Mouse (Mus musculus): Measurements from ENCODE around the gene Nsf. TPM values are rescaled to one million over a fixed set of nuclear protein-coding genes. Genes with fewer than 3 reads are reported as not detected.

Gene Nsf
- polyA plus RNA-seq, 1 experiment: 13.2 TPM

DNA sequence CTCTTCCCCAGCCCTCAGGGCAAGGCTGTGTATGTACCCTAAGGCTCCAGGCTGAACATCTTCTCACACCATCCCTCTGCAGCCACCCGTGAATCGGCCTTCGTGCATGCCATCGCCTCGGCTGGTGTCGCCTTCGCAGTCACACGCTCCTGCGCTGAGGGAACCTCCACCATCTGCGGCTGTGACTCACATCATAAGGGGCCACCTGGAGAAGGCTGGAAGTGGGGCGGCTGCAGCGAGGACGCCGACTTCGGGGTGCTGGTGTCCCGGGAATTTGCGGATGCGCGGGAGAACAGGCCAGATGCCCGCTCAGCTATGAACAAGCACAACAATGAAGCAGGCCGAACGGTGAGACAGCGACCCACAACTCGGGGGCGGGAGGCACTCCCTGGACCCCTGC, 142.6 kb downstream of the Nsf start:
- Histone ChIP-seq H3K4me3 (replicated peaks; ENCODE audit: control insufficient read depth, low read depth, low read length) (no peak overlapping the region), H3K27ac (ENCODE audit: control insufficient read depth, insufficient read depth, low read depth, low read length, poor library complexity) (no peak overlapping the region), H3K4me1 (ENCODE audit: control insufficient read depth, insufficient read depth, low read length) (no peaks in the 10 kb centered on the region)
- 71% methylated on average over 25 of the region's 25 CpGs for WGBS
- no peak for TF ChIP-seq CTCF (IDR thresholded peaks at IDR 0.05; ENCODE audit: control insufficient read depth, insufficient read depth, low read length)

DNA sequence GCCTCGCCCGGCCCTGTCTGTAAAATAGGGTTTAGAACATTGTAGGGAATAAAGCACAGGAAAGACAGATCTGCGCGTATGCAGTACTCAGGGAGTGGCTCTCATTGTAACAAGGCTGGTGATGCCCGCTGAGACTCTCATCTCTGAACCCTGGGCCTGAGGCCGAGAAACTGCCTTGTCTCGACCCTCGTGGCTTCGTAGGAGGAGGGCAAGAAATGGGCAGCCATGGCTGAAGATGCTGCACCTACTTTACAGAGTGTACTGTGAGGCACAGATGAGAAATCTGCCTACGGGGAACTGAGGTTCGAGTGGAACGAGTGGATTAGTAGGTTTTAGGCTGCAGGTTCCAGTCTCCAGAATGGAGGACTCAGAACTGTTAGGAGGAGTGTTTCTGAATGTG, 143.2 kb downstream of the Nsf start:
- no peak overlapping the region for H3K4me3 ChIP-seq (replicated peaks; ENCODE audit: control insufficient read depth, low read depth, low read length)
- H3K27ac ChIP-seq (ENCODE audit: control insufficient read depth, insufficient read depth, low read depth, low read length, poor library complexity): no peak overlapping the region
- TF ChIP-seq POLR2A (IDR thresholded peaks at IDR 0.05; ENCODE audit: borderline replicate concordance, control insufficient read depth, low read depth, low read length) (no peak), CTCF (IDR thresholded peaks at IDR 0.05; ENCODE audit: control insufficient read depth, insufficient read depth, low read length) (no peak)
- 22% methylated on average over 12 of the region's 12 CpGs for WGBS
- no peaks in the 10 kb centered on the region for H3K4me1 ChIP-seq (ENCODE audit: control insufficient read depth, insufficient read depth, low read length)

DNA sequence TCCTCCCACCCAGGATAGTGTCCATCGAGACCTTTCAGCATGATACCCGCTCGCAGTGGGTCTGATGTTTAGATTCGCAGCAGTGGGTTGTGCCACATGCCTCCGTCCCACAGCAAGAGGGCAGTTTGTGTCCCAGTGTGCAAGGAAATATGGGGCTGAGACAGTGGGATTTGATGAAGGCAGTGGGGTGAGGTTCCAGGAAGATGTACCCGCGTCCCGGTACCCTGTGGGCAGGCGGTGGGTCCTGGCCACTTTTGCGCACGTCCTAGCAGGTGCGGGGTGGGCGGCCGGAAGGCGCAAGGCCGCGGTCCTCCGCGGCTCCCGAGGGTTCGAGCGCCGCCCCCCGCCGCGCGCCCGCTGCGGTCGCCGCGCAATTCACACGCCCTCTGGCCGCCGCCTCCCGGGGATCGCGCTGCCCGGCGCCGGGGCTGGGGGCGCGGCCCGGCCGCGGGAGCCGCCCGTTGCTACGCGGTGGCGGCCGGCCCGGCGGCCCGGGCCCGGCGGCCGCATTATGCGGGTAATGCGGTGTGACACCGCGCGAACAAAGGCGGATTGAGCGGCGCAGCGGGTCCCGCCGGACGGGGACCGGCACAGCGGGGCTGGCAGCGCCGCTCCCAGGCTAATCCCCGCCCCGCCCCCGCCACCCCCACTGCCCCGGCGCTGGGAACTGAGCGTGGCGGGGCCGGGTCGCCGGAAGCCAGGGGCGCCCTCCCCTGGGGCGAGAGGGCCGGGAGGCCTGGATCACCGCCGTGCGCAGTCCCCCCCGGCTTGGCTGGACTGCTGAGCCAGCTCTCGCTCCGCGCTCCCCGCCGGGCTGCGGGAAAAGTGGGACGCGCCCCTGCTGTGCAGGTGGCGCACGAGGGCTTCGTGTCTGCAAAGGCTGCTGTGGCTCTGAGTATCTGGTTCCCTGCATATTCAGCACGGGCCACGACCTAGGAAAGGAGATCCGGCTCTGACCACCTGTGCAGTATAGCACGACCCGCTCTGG, 144.0 kb downstream of the Nsf start:
- H3K4me3 ChIP-seq (replicated peaks; ENCODE audit: control insufficient read depth, low read depth, low read length): no peak overlapping the region
- TF ChIP-seq POLR2A (IDR thresholded peaks at IDR 0.05; ENCODE audit: borderline replicate concordance, control insufficient read depth, low read depth, low read length) (no peak), CTCF (IDR thresholded peaks at IDR 0.05; ENCODE audit: control insufficient read depth, insufficient read depth, low read length) (no peak)
- H3K27ac ChIP-seq (ENCODE audit: control insufficient read depth, insufficient read depth, low read depth, low read length, poor library complexity): no peak overlapping the region
- H3K4me1 ChIP-seq (ENCODE audit: control insufficient read depth, insufficient read depth, low read length): no peaks in the 10 kb centered on the region
- under 1% methylated on average over 95 of the region's 107 CpGs for WGBS

DNA sequence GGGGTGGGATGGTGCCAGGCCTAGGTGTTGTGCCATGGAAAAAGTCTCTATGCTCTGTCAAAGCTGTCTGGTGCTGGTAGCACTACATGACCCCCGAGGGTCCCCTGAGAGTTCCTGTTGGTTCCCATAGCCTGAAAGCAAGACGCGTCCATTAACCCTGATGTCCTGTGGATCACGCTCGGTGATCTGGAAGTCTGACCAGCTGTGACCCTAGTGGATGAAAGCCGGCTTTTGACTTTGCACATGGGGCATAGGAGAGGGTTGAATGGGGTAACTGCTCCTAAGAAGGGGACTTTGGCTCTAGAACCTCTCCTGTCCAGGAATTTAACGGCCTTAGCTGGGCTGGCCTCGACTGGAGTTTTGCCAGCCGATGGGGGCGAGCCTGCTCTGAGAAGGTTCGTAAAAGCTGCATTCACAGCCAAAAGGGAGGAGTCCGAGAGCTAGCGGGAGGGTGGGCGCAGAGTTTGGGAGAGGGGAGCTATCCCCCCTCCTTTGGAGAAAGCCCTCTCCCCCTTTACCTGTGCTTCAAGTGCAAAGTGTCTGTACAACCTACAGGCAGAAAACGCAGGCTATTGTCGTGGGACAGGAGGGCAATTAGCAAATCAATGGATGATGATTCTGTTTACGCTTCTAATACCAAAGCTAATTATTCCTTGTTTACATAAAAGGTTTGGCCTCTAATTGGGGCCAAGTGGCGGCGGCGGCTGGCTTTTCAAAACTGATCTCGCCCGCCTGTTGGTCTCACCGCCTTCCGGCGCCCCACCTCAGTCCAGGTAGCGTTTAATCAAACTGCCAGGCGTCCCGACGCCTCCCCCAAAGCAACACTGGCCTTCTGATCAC, 144.9 kb downstream of the Nsf start:
- 10% methylated on average over 29 of the region's 29 CpGs for WGBS
- Histone ChIP-seq H3K4me3 (replicated peaks; ENCODE audit: control insufficient read depth, low read depth, low read length) (no peak overlapping the region), H3K4me1 (ENCODE audit: control insufficient read depth, insufficient read depth, low read length) (no peaks in the 10 kb centered on the region), H3K27ac (ENCODE audit: control insufficient read depth, insufficient read depth, low read depth, low read length, poor library complexity) (no peak overlapping the region)
- TF ChIP-seq POLR2A (IDR thresholded peaks at IDR 0.05; ENCODE audit: borderline replicate concordance, control insufficient read depth, low read depth, low read length): no peak
- no peak for TF ChIP-seq CTCF (IDR thresholded peaks at IDR 0.05; ENCODE audit: control insufficient read depth, insufficient read depth, low read length)

DNA sequence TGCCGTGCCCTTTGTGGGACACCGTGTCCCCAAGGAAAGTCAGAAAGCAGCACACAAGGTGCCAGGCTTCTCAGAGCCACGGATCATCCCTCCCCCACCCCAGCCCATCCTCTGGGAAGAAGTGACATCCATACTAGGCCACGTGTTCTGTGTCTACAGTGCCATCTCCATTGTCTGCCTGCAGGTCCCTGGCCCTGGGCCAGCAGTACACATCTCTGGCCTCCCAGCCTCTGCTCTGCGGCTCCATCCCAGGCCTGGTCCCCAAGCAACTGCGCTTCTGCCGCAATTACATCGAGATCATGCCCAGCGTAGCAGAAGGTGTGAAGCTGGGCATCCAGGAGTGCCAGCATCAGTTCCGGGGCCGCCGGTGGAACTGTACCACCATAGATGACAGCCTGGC, 145.9 kb downstream of the Nsf start:
- Histone ChIP-seq H3K27ac (ENCODE audit: control insufficient read depth, insufficient read depth, low read depth, low read length, poor library complexity) (no peak overlapping the region), H3K4me3 (replicated peaks; ENCODE audit: control insufficient read depth, low read depth, low read length) (no peak overlapping the region), H3K4me1 (ENCODE audit: control insufficient read depth, insufficient read depth, low read length) (no peaks in the 10 kb centered on the region)
- TF ChIP-seq POLR2A (IDR thresholded peaks at IDR 0.05; ENCODE audit: borderline replicate concordance, control insufficient read depth, low read depth, low read length) (no peak), CTCF (IDR thresholded peaks at IDR 0.05; ENCODE audit: control insufficient read depth, insufficient read depth, low read length) (no peak)
- 40% methylated on average over 12 of the region's 12 CpGs for WGBS

DNA sequence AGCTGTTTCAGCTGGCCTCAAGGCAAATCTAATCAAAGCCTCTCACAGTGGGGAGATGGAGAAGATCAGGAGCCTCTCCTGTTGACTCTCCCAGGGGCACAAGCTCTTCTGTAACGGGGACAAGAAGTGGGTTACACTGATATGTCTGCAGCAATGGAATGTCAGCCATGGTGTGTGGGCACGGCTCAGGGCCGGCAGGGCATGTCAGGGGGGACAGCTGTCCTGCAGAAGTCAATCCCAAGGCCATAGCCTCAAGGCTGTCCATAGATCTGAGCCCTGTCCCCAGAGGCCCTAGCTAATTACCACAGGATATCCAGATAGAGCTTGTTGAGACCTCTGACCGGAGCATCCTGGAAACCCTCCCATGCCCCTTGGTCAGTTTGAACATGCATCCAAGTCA, 149.1 kb downstream of the Nsf start:
- Histone ChIP-seq H3K4me3 (replicated peaks; ENCODE audit: control insufficient read depth, low read depth, low read length) (no peak overlapping the region), H3K27ac (ENCODE audit: control insufficient read depth, insufficient read depth, low read depth, low read length, poor library complexity) (no peak overlapping the region), H3K4me1 (ENCODE audit: control insufficient read depth, insufficient read depth, low read length) (no peaks in the 10 kb centered on the region)
- WGBS: 79% methylated on average over 4 of the region's 4 CpGs
- TF ChIP-seq CTCF (IDR thresholded peaks at IDR 0.05; ENCODE audit: control insufficient read depth, insufficient read depth, low read length) (no peak), POLR2A (IDR thresholded peaks at IDR 0.05; ENCODE audit: borderline replicate concordance, control insufficient read depth, low read depth, low read length) (no peak)

DNA sequence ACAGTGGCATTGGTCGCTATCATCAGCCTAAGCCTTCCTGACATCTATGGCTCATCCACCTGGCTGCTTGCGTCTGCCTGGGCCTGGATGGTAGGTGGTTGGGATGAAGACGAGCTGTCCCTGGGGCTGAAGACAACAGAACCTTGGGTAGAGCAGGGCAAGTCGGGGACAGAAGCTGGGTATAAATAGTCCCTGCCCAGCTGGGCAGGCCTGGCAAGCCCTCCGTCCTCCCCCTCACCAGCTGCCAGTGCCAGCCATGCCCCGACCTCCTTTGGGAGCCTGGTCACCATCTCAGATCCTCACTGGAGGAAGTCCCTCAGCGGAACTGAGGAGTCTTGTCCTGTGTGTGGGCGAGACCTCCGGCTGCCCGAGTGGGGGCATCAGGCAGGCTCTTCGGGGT, 149.7 kb downstream of the Nsf start:
- H3K27ac ChIP-seq (ENCODE audit: control insufficient read depth, insufficient read depth, low read depth, low read length, poor library complexity): no peak overlapping the region
- 80% methylated on average over 11 of the region's 11 CpGs for WGBS
- no peaks in the 10 kb centered on the region for H3K4me1 ChIP-seq (ENCODE audit: control insufficient read depth, insufficient read depth, low read length)
- no peak overlapping the region for H3K4me3 ChIP-seq (replicated peaks; ENCODE audit: control insufficient read depth, low read depth, low read length)
- TF ChIP-seq POLR2A (IDR thresholded peaks at IDR 0.05; ENCODE audit: borderline replicate concordance, control insufficient read depth, low read depth, low read length): no peak
- no peak for TF ChIP-seq CTCF (IDR thresholded peaks at IDR 0.05; ENCODE audit: control insufficient read depth, insufficient read depth, low read length)

DNA sequence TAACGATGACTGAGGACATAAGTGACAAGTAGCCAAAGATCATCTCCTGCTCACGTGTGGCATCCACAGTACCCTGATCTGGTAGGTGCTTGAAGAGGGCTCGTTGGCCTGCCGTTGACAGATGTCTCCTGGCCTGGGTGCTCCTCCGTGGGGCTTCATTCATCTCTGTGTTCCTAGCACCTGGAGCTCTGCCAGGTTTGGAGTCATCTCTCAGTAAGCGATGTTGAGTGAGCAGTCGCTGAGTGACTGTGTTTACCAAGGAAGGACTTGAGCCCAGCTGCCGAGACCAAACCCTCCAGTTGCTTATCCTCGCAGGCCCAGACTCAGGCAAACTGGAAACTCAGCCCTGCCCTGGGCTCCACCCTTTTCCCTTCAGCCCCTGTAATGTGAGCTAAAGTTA, 152.7 kb downstream of the Nsf start:
- Histone ChIP-seq H3K4me1 (ENCODE audit: control insufficient read depth, insufficient read depth, low read length) (no peaks in the 10 kb centered on the region), H3K4me3 (replicated peaks; ENCODE audit: control insufficient read depth, low read depth, low read length) (no peak overlapping the region), H3K27ac (ENCODE audit: control insufficient read depth, insufficient read depth, low read depth, low read length, poor library complexity) (no peak overlapping the region)
- no peak for TF ChIP-seq POLR2A (IDR thresholded peaks at IDR 0.05; ENCODE audit: borderline replicate concordance, control insufficient read depth, low read depth, low read length)
- no peak for TF ChIP-seq CTCF (IDR thresholded peaks at IDR 0.05; ENCODE audit: control insufficient read depth, insufficient read depth, low read length)
- WGBS: 72% methylated on average over 9 of the region's 9 CpGs

Measured in bone marrow, adult 2 months (tissue).